Mouse (Mus musculus) duodenum, adult 2 months (tissue): ENCODE data around the gene Gtpbp6. TPM values are rescaled to one million over a fixed set of nuclear protein-coding genes. Genes with fewer than 3 reads are reported as not detected.

ENCODE experiments used
- polyA plus RNA-seq: library from polyadenylated mRNA; depleted of rRNA; stranded (reverse); fragments of >200 nt; gene quantifications from 2 replicates; pipeline ENCODE4 v1.2.3, GENCODE M21; 2012; ENCODE audit warnings: low replicate concordance; rRNA removed

Gene Gtpbp6
- 67.5 and 106 TPM in 2 replicates for polyA plus RNA-seq

GRCm38 (mm10) chr5:110107581-110108304, at the start of gene Gtpbp6:
Gtpbp6 (minus strand) TSS chr5:110108197.

GRCm38 (mm10) chr5:110135293-110136086, 27.5 kb upstream of the Gtpbp6 start, which contains the start of gene Chfr:
Chfr (plus strand) TSS chr5:110135842.

GRCm38 (mm10) chr5:110109991-110110441, 2.0 kb upstream of the Gtpbp6 start, which contains the start of gene Zfp605:
Zfp605 (plus strand) TSS chr5:110110092.

GRCm38 (mm10) chr5:110099656-110100580, 8.1 kb downstream of the Gtpbp6 start, which contains the start of gene Plcxd1:
Plcxd1 (plus strand) TSS chr5:110099969.

GRCm38 (mm10) chr5:110094030-110094846, 13.8 kb downstream of the Gtpbp6 start, which contains the start of gene Gm35315:
Gm35315 (minus strand) TSS chr5:110094420.

GRCm38 (mm10) chr5:110072413-110072812, 35.6 kb downstream of the Gtpbp6 start, which contains the start of gene Gm17655:
Gm17655 (minus strand) TSS chr5:110072513.

Other genes with a start within 250 kb of the Gtpbp6 start
- 0.06 and 0.30 TPM in 2 replicates for gene Gm15446, start 184.8 kb downstream of the Gtpbp6 start, polyA plus RNA-seq
- gene Zfp932, start 111.7 kb downstream of the Gtpbp6 start, polyA plus RNA-seq: 0.19 and 0.23 TPM in 2 replicates
- not detected in 2 replicates for gene Gm17655, start 35.7 kb downstream of the Gtpbp6 start, polyA plus RNA-seq
- gene Gm35315, start 13.8 kb downstream of the Gtpbp6 start, polyA plus RNA-seq: not detected in 2 replicates
- gene Plcxd1, start 8.2 kb downstream of the Gtpbp6 start, polyA plus RNA-seq: 0.27 and 0.34 TPM in 2 replicates
- gene Zfp605, start 1.9 kb upstream of the Gtpbp6 start, polyA plus RNA-seq: 0.13 TPM in 1 of 2 replicates, not detected in the other
- gene Chfr, start 27.6 kb upstream of the Gtpbp6 start, polyA plus RNA-seq: 40.4 and 58.4 TPM in 2 replicates
- gene Golga3, start 68.5 kb upstream of the Gtpbp6 start, polyA plus RNA-seq: 1.9 and 4.2 TPM in 2 replicates
- 3.4 and 3.5 TPM in 2 replicates for gene Ankle2, start 122.8 kb upstream of the Gtpbp6 start, polyA plus RNA-seq
- 7.1 and 11.3 TPM in 2 replicates for gene Pgam5, start 161.7 kb upstream of the Gtpbp6 start, polyA plus RNA-seq
- gene Pxmp2, start 178.0 kb upstream of the Gtpbp6 start, polyA plus RNA-seq: 8.1 and 8.5 TPM in 2 replicates
- 2.5 and 4.8 TPM in 2 replicates for gene Pole, start 178.1 kb upstream of the Gtpbp6 start, polyA plus RNA-seq
- gene P2rx2, start 235.0 kb upstream of the Gtpbp6 start, polyA plus RNA-seq: 1.9 and 4.0 TPM in 2 replicates
- gene Lrcol1, start 236.5 kb upstream of the Gtpbp6 start, polyA plus RNA-seq: not detected in 2 replicates